Mouse (Mus musculus) myocyte (in vitro differentiated cells): Measurements from ENCODE around the gene Cuedc1.

Experiments used
- CEBPB ChIP-seq: IDR thresholded peaks from 2 replicates; pipeline ENCODE4 v1.6.1; 2011; ENCODE audit warnings: mild to moderate bottlenecking, moderate library complexity; ENCODE audit not compliant: poor library complexity, insufficient read depth, severe bottlenecking
- MAX ChIP-seq: IDR thresholded peaks from one replicate; pipeline ENCODE4 v1.6.1; 2011; ENCODE audit warnings: low read depth, mild to moderate bottlenecking, control low read depth
- MYOD1 ChIP-seq, 3 experiments: IDR thresholded peaks; one replicate each; pipeline ENCODE4 v1.6.1; 2011; ENCODE audit warnings: control low read depth in 2 of 3, low read depth in 2 of 3, mild to moderate bottlenecking in 2 of 3, moderate library complexity in 1 of 3; ENCODE audit not compliant: insufficient read length in 2 of 3, control insufficient read depth in 1 of 3
- MYOG ChIP-seq, 3 experiments: IDR thresholded peaks; one replicate each; pipeline ENCODE4 v1.6.1; 2011; ENCODE audit warnings: control low read depth in 2 of 3, low read depth in 2 of 3, mild to moderate bottlenecking in 2 of 3; ENCODE audit not compliant: insufficient read length in 2 of 3, control insufficient read depth in 1 of 3, insufficient read depth in 1 of 3
- POLR2A ChIP-seq: IDR thresholded peaks from one replicate; pipeline ENCODE4 v1.6.1; 2011; ENCODE audit warnings: low read depth, mild to moderate bottlenecking, control low read depth, moderate library complexity; ENCODE audit not compliant: insufficient read length
- POLR2AphosphoS2 ChIP-seq: IDR thresholded peaks from one replicate; pipeline ENCODE4 v1.6.1; 2011; ENCODE audit warnings: low read depth, control low read depth; ENCODE audit not compliant: insufficient read length
- TCF12 ChIP-seq: IDR thresholded peaks from one replicate; pipeline ENCODE4 v1.6.1; 2011; ENCODE audit warnings: mild to moderate bottlenecking, control low read depth; ENCODE audit not compliant: poor library complexity, insufficient read depth, severe bottlenecking
- USF1 ChIP-seq: IDR thresholded peaks from one replicate; pipeline ENCODE4 v1.6.1; 2011; ENCODE audit warnings: low read depth, mild to moderate bottlenecking, control low read depth, moderate library complexity

DNA sequence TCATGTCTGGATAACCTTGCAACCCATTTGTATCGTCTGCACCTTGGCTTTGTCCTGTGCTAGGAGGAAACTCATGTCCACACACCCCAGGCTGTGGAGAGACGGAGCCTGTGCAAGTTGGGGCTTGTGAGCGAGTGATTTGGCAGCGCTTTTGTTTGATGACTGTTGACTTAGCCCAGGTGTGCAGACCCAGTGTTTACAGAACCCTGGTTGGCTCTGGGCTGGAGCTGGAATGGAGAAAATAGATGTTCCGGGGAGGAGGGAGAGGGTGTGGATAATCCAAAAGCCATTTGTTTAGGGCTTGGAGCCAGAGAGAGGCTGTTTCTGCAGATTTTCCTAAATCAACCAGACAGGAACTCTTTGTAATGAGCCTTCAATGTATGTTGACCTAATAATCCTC is 56.0 kb downstream of the Cuedc1 start:
- no peak for TF ChIP-seq POLR2A
- TF ChIP-seq MAX = no peak
- TF ChIP-seq TCF12 = no peak
- no peak for TF ChIP-seq POLR2AphosphoS2
- TF ChIP-seq MYOG (IDR thresholded peaks at IDR 0.05; ENCODE audit: control insufficient read depth in 1 of 3, insufficient read depth in 1 of 3, insufficient read length in 2 of 3, low read depth in 2 of 3) = no peak
- TF ChIP-seq USF1 = no peak
- no peak for TF ChIP-seq MYOD1 (IDR thresholded peaks at IDR 0.05; ENCODE audit: control insufficient read depth in 1 of 3, insufficient read length in 2 of 3, low read depth in 2 of 3)
- TF ChIP-seq CEBPB = no peak
